Mouse (Mus musculus) heart, postnatal 14 days (tissue): Measurements from ENCODE around the gene Fbxo2. TPM values are rescaled to one million over a fixed set of nuclear protein-coding genes. Genes with fewer than 3 reads are reported as not detected.
"Not testable (repeated sequence)": the region's sequence is repeated elsewhere in the genome, so short reads cannot be mapped to it uniquely, and the experiment has no call there.

Source experiments
- DNase-seq, 2 experiments: peaks; one replicate each; pipeline ENCODE4 v3.0.0; 2021 to 2022
- intact Hi-C: fragments of 180-260 bp; cut with DNase I; formaldehyde crosslinking; loops from one replicate; pipeline ENCODE4 v1.15.1; 2025
- long read RNA-seq, 2 experiments: library from polyadenylated mRNA; stranded (forward); transcript quantifications; one replicate each; pipeline ENCODE4 v2.0.0; 2021
- total RNA-seq, 2 experiments: library from RNA; stranded (reverse); gene quantifications; 2 replicates each; pipeline ENCODE4 v1.2.3; 2021

Fbxo2 gene
- not detected for total RNA-seq
- long read RNA-seq, experiment 1: 0 reads
- long read RNA-seq, experiment 2: 0 reads

GRCm38 (mm10) chr4:148160436-148161390, at the start of gene Fbxo2, which contains the start of gene Fbxo44:
Gene Fbxo2 (plus strand): TSS chr4:148160621.
Gene Fbxo44 (minus strand): TSS chr4:148160482.
- intact Hi-C loops: no loop called here
- DNase-seq: no peak

- intact Hi-C loops: no loop called here
- DNase-seq: no peak
Observed at GRCm38 (mm10) chr4:148112519-148112918, 47.9 kb upstream of the Fbxo2 start.

DNA sequence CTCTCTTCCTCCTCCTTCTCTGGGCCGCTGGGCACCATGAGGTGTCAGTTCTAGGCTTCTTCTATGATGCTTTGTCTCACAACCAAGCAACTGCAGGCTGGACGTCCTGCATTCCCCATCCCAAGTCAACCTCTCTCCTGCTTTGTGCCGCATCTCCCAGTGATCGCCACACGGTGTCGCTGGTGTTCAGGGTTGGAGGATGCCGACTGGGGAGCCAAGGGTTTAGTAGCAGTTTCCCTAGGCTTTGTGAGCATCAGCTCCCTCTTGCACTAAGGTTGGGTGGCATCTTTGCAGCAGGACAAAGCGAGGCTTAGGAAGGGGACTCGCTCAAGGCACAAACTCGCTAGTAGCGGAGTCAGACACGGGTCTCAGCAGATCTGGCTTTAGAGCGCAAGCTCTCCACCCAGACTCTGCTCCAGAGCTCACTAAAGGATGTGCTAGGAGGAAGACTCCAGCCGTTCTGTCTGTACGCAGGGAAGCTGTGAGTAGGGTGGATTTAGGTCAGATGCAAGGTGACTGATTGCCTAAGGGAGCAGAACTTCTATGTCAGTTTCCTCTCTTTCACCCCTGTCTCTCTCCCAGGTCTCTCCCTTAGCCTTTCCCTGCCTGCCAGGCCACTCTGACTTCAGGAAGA, 45.5 kb upstream of the Fbxo2 start:
- DNase-seq: peak; percentile 87 to 92
- intact Hi-C loops: loop anchor here (1.0 to 2.0 kb wide), 2 partner anchors 38 to 52 kb away; partner anchors contain the start of gene Fbxo6

GRCm38 (mm10) chr4:148115467-148115866, 45.0 kb upstream of the Fbxo2 start:
- intact Hi-C loops: loop anchor here (2.0 kb wide), 1 partner anchor 37 kb away; the partner anchor contains the start of gene Fbxo6
- peak; percentile 34 to 46 for DNase-seq

DNA sequence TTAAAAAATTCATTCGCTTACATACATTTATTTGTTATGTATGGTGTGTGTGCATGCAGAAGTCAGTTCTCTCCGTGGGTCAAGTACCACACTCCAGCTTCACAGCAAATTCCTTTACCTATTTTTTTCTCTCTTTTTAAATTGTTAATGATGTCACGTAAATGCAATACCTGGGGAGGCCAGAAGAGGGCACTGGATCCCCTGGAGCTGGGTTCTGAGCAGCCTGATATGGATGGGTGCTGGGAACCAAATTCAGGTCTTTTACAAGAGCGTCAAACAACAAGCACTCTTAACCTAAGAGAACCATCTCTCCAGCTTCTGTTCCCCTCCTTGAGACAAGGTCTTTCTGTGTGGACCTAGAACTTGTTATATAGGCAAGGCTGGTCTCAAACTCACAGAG, 43.8 kb upstream of the Fbxo2 start:
- intact Hi-C loops: no loop called here
- no peak for DNase-seq

DNA sequence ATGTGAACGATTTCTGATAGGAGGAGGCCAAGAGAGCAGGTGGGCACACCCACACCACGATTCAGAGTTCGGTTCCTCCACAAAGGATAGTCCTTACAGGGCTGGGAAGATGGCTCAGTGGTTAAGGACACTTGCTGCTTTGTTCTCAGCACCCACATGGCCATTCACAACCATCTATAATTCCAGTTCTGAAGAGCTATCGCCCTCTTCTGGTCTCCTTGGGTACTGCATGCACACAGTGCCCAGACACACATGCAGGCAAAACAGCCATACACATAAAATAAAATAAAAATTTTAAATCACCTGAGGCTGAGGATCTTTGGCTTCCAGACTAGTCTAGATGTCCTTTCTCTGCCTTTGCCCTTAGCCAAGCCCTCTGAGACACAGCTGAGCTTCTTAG, 43.0 kb upstream of the Fbxo2 start:
- intact Hi-C loops: no loop called here
- no peak for DNase-seq

DNA sequence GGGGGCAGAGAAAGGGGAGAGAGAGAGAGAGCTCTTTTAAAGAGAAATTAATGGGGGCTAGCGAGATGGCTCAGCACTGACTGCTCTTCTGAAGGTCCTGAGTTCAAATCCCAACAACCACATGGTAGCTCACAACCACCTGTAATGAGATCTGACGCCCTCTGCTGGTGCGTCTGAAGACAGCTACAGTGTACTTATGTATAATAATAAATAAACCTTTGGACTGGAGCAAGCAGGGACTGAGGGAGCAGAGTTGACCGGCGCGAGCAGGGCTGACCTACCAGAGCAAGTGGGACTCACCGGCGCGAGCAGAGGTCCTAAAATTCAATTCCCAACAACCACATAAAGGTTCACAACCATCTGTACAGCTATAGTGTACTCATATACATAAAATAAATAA, 40.8 kb upstream of the Fbxo2 start:
- DNase-seq, intact Hi-C loops: not testable (repeated sequence)

DNA sequence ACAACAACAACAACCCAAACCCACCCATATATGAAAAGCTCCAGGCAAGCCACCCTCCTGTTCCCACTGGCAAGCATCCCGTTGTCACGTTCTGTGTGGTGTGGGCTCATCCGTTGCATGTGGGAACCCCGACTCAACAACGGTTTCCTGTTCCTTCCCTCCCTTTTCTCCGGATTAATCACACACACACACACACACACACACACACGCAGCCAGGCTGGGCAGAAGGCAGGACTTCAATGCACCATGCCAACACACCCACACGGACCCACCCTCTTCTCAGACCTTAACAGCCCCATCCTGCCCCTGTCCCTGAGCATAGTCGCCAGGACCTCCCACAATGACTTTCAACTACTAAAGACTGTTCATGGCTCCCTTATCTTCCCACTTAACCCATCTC, 39.9 kb upstream of the Fbxo2 start:
- intact Hi-C loops: no loop called here
- no peak for DNase-seq

DNA sequence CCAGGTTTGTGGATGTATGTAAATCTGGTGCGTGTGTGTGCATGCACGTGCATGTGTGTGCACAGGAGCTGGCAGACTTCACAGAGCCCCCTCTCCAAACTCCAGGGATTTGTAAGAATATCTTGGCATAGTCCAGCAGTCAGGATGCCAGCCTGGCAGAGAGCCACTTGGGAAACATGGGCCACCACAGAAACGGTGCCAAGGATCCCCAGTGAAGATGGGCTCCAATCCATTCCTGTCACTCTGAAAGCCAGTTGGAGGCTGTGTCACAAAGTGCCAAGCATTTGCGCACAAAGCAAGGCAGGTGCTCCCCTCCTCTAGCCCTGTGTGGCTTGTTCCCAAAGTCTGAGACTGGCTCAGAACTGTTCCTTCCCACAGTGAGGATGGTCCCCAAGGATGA, 39.1 kb upstream of the Fbxo2 start:
- intact Hi-C loops: no loop called here
- no peak for DNase-seq

- DNase-seq: no peak
- intact Hi-C loops: no loop called here
Observed at GRCm38 (mm10) chr4:148121982-148122693, 38.3 kb upstream of the Fbxo2 start.

GRCm38 (mm10) chr4:148122694-148123066, 37.7 kb upstream of the Fbxo2 start:
- intact Hi-C loops: no loop called here
- DNase-seq: no peak

DNA sequence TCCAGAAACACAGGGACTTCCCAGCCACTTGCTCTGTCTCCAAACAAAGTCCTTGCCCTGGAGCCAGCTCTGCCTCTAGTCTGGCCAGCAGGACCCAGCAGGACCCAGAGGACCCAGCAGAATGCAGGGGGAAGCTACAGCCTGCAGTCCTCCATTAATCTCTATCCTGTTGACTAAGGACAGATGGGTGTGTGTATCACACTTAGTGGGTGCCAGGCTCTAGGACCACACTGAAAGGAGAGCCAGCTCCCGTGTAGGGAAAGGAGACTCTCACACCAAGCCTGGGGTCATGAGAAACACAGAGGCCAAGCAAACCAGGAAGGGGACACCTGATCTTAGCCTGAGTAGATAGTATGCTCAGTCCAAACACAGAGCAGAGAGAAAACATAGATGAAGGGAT, 32.2 kb upstream of the Fbxo2 start:
- DNase-seq: no peak
- intact Hi-C loops: no loop called here

- intact Hi-C loops: no loop called here
- DNase-seq: no peak
Observed at GRCm38 (mm10) chr4:148128672-148129071, 31.7 kb upstream of the Fbxo2 start.

- intact Hi-C loops: no loop called here
- no peak for DNase-seq
Observed at GRCm38 (mm10) chr4:148130133-148130532, 30.3 kb upstream of the Fbxo2 start, which contains the start of gene Mad2l2. Gene Mad2l2 (plus strand): TSS chr4:148130384.

GRCm38 (mm10) chr4:148130561-148131413, 29.6 kb upstream of the Fbxo2 start, which contains the start of gene Draxin:
Gene Draxin (minus strand): TSS chr4:148130698.
- DNase-seq: peak in 1 of 2 experiments; percentile 13
- intact Hi-C loops: no loop called here

DNA sequence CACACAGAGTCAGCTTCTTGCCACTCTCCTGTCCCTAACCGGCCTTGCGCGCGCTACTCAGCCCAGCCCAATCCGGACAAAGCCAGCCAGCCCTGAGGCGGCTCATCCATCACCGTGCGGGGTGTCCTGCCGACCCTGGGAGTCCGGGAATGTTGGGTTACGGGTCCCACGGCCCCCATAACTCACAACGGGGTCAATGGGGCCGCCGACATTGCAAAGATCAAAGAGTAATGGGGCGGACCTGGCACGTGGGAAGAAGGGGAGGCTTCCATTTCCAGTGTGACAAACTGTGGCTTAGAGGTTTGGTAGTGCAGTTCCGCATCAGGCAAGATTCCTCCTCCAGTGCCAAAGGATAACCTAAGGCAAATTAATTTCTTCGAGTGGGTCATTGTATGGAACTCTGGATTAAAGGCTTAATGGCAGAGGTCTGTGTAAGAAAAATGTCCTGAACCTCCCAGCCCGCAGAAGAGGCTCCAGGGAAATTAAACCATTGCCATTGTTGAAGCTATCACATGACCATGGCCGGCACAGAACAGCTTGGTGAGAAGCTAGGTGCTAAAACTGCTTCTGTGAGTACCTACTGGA, 28.8 kb upstream of the Fbxo2 start:
- intact Hi-C loops: no loop called here
- DNase-seq: no peak

DNA sequence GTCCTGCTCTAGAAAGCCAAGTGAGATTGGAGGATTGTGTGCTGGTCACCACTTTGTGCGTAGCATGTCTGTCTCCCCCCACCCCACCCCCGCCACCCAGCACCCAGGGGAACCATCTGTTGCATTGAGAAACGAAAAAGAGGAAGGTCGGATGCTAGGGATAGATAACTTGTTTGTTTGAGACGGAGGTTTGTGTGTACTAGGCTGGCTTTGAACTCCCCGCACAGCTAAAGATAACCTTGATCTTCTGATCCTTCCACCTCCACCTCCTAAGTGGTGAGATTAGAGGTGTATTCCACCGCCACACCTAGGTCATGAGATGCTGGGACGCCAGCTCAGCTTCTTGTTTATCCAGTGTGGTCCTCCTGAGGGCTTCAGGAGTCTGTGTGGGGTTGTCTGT, 25.4 kb upstream of the Fbxo2 start:
- intact Hi-C loops: no loop called here
- DNase-seq: no peak

GRCm38 (mm10) chr4:148137503-148137902, 22.9 kb upstream of the Fbxo2 start:
- intact Hi-C loops: no loop called here
- DNase-seq: no peak

GRCm38 (mm10) chr4:148139767-148140097, 20.7 kb upstream of the Fbxo2 start:
- intact Hi-C loops: loop anchor here (2.0 kb wide), 1 partner anchor 13 kb away; the partner anchor contains the start of gene Fbxo6
- DNase-seq: peak in 1 of 2 experiments; percentile 25
